Mouse (Mus musculus) embryo, embryonic 10.5 days (tissue): Measurements from ENCODE around the gene Evi5.
A peak's percentile ranks its signal among the peaks of the same experiment; 100 is the strongest.

Source experiments
- DNase-seq: peaks from one replicate; pipeline ENCODE4 v3.0.0-alpha.2; 2015; ENCODE audit warnings: low spot score

Evi5 gene

DNA sequence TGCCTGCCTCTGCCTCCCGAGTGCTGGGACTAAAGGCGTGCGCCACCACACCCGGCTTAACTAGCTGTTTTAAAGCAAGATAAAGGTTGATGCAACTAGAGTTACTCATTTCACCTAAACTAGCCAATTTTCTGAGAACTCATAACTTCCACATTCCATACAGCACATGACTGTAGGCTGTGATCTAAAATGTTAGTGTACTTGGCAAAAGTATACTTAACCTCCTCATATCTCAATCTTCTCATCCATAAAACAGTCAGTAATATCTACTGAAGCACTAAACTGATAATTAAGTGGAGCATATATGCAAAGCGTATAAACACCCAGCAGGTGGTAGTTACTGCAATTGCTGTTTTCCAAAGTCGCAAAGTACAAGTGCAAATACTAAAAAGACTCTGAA, 1.6 kb downstream of the Evi5 start:
- DNase-seq, result no peak

- DNase-seq, result no peak
Observed at GRCm38 (mm10) chr5:107869701-107870100, 5.2 kb downstream of the Evi5 start.

GRCm38 (mm10) chr5:107868905-107869424, 5.9 kb downstream of the Evi5 start:
- peak; percentile 96 for DNase-seq

GRCm38 (mm10) chr5:107867970-107868904, 6.7 kb downstream of the Evi5 start:
- DNase-seq, result peak; percentile 73

- no peak for DNase-seq
Observed at GRCm38 (mm10) chr5:107866127-107867126, 8.5 kb downstream of the Evi5 start.

DNA sequence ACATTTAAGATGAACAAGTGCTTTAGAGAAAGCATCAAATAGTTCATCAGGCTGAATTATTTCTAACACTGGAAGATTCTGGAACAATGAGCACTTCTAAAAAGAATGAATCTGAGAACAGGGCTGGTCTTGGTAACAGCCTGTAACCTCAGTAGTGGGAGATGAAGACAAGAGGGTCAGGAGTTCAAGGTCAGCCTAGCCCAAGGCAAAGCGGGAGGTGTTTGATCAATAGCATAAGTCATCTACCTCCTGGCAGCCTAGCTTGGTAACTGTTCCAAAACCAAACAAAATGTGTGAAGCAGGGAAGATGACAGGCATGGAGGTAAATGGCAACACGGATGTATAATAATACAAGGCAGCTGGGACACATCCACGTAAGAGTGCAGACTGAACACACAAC, 10.9 kb downstream of the Evi5 start:
- DNase-seq, result no peak

DNA sequence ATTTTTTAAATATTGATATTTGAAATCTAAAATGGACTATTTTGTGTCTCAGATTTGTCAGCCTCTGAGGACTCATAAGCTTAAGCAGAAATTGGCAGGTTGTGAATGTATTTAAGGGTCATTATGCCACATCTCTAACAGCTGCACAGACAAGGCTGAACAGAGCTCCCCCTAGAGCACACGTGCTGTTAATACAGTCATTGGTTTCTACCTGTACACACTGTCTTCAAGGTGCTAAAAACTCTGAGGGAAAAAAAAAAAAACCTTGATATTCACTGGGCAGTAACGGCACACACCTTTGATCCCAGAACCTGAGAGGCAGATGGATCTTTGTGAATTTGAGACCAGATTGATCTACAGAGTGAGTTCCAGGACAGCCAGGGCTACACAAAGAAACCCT, 15.9 kb downstream of the Evi5 start:
- no peak for DNase-seq

GRCm38 (mm10) chr5:107855546-107855945, 19.4 kb downstream of the Evi5 start:
- no peak for DNase-seq

- no peak for DNase-seq
Observed at GRCm38 (mm10) chr5:107854556-107854955, 20.4 kb downstream of the Evi5 start.

- no peak for DNase-seq
Observed at GRCm38 (mm10) chr5:107853807-107854206, 21.1 kb downstream of the Evi5 start.

DNA sequence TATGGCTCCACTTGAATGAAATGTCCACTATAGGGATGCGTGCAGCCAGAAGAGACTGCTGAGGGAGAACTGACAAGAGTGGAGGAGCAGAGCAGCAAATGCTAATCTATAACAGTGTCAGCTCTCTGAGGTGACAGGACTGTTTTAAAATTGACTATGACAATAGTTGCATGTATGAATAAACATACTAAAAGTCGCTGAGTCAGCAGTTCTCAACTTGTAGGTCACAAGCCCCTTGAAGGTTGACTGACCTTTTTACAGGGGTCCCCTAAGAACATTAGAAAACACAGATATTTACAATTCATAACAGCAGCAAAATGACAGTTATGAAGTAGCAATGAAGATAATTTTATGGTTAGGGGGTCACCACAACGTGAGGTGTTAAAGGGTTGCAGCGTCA, 25.9 kb downstream of the Evi5 start:
- DNase-seq, result no peak

DNA sequence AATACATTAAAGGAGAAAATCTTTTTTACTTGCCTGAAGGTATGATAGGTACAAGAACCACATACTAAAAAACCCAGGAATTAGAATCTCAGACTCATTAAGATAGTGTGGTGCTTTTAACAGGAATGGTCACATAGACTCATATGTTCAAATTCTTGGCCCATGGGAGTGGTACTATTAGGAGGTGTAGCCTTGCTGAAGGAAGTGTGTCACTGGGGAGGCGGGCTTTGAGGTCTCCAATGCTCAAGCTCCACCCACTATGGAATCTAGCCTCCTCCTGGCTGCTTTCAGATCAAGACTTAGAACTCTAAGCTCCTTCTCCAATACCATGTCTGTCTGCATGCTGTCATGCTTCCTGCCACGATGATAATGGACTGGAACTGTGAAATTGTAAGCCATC, 27.1 kb downstream of the Evi5 start:
- DNase-seq, result no peak

GRCm38 (mm10) chr5:107847349-107847748, 27.6 kb downstream of the Evi5 start:
- DNase-seq, result no peak

- DNase-seq, result no peak
Observed at GRCm38 (mm10) chr5:107840549-107841238, 34.2 kb downstream of the Evi5 start.

- DNase-seq, result no peak
Observed at GRCm38 (mm10) chr5:107838891-107839644, 35.8 kb downstream of the Evi5 start.

DNA sequence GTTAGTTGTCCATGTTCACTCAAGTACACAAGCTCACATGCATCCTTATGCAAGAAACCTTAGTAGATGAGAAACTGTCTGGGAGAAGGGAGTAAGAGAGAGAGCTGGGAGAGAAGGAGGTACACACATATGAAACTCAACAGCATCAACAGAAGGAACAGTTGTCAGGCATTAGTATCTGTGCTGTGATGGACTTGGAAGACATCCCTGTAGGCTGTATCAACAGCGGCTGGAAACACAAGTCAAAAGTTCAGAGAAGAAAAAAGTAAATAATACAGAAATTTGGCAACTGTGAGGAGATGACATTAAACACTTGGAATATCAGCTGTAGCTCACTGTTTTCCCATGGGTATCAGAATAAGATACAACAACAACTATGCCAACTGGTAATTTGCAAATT, 40.6 kb downstream of the Evi5 start:
- DNase-seq, result no peak

DNA sequence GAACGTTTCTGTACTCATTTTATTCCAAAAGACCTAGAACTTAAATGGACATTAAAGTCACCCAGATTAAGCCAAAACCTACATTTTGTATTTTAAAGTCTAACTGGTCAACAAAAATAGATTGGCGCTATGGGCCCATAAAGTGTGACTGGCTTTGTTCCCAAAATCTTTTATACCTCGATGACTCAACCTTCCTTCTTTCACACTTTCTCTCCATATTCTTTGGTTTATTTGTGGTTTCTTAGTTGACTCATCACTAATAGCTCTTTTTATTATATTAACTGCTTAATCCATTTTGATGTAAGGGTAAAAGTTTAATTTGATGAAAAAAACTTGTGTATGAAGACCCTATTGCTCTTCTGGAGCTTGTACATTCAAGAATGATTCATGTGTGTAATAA, 43.6 kb downstream of the Evi5 start:
- DNase-seq, result no peak

GRCm38 (mm10) chr5:107829998-107830560, 44.8 kb downstream of the Evi5 start, which contains the start of gene Ube2d2b:
TSS of gene Ube2d2b (plus strand) at chr5:107830099.
- no peak for DNase-seq

- no peak for DNase-seq
Observed at GRCm38 (mm10) chr5:107822521-107822920, 52.4 kb downstream of the Evi5 start.

DNA sequence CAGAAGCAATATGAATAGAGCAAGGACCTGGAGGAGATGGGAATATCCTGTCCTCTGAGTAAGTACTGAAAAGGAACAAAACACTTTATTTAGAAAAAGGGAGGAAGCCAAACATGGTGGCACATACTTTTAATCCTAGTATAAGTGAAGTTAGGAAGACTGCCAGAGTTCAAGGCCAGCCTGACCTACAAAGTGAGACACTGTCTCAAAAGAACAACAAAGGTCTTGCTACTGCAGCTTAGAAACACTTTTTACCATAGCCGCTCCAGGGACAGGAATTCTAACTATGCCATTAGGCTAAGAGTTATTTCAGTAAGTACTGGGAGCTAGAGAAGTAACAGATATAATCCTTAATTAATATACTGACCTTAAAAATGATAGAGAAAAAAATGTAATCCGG, 60.3 kb downstream of the Evi5 start:
- DNase-seq, result no peak

DNA sequence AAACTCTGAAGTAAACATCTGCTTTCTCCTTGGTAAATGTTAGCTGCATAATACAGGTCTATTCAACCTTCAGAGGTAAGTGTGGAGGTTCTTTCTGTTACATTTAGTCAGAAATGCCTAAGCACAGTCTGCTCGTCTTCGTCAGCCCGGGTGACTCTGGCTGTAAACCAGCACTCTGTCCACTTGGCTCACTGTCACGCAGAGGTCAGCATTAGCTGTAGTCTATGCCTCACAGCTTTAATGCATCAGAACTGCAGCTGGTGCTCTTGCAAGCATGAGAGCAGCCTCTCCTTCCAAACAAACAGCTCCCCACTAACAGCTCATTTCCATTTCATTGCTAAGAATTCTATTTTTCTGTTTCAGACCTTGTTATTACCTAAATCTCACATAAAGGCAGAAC, 67.4 kb downstream of the Evi5 start:
- DNase-seq, result no peak
